Comparison of ENCODE assay signal across 14 mouse cellular contexts in the genomic region with DNA sequence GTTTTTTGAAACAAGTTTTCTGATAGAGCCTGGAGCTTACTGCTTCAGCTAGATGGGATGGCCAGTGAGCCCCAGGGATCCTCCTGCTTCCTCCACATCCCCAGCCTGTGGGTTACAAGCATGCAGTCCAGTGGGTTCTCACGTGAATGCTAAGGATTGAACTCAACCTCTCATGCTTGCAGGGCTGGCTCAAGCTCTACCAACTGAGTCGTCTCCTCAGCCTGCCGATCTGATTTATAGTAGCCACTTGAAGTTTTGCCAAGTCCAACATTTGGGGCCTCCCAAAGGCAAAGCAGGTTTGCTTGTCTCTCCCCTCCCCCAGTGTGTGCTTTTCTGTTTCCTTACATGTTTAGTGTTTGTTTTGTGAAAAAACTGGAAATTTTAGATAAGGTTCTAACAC.
"Had no signal": no experiment of that assay in that cellular context is flagged by ENCODE, and none has a peak within 500 bp of the region (broad histone marks: within the 10 kb centered on the region; RNA-seq: fewer than 3 reads in every experiment).

No protein-coding gene starts in this region.

- H3K4me2 ChIP-seq: limb, embryonic 12.5 days; limb, embryonic 15.5 days; liver, embryonic 11.5 days; midbrain, embryonic 11.5 days had no signal

- ATAC-seq: intestine, postnatal 0 days; liver, postnatal 0 days had no signal

- H3K36me3 ChIP-seq: limb, embryonic 12.5 days; limb, embryonic 15.5 days had no signal

- H3K9me3 ChIP-seq: limb, embryonic 12.5 days; limb, embryonic 15.5 days had no signal

- H3K4me3 ChIP-seq: limb, embryonic 12.5 days; limb, embryonic 15.5 days had no signal

- H3K9ac ChIP-seq: limb, embryonic 12.5 days; limb, embryonic 15.5 days; liver, embryonic 14.5 days; liver, postnatal 0 days had no signal

- DNase-seq: kidney, adult 8-10 months; left cerebral cortex, postnatal 4 days; liver, postnatal 0 days; lung, postnatal 14 days; lung, postnatal 4 days; midbrain, embryonic 14.5 days; thymus, adult 2 months; thymus, postnatal 14 days had no signal

- H3K27ac ChIP-seq: limb, embryonic 12.5 days; limb, embryonic 15.5 days; liver, embryonic 14.5 days had no signal

- H3K4me1 ChIP-seq: limb, embryonic 12.5 days; limb, embryonic 15.5 days had no signal

- H3K27me3 ChIP-seq: limb, embryonic 12.5 days; limb, embryonic 15.5 days had no signal
